Comparison of ENCODE assay signal across 20 mouse cellular contexts in the genomic region with DNA sequence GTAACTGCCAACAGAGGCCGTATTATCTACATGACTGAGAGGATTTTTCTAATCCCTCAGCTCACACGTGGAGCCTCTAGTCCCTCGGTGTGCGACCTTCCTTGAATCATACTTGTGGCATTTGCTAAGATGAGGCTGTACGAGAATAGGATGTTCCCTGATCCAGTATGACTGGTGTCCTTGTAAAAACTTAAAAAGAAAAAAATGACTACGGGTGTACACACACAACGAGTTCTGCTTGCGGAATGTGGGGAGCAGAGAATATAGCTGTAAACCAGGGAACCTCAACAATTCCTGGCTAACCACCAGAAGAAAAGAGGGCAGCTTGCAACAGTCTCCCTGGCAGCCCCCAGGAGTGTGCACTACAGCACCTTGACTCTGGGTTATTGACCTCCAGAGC.
DNase-seq lines count a peak whose midpoint lies in the region; ATAC-seq and TF ChIP-seq lines count a peak whose summit lies in the region.
"Had no signal": no experiment of that assay in that cellular context is flagged by ENCODE, and none has a peak within 500 bp of the region (broad histone marks: within the 10 kb centered on the region; RNA-seq: fewer than 3 reads in every experiment).

No protein-coding gene starts in this region.

- no peak for TF ChIP-seq CTCF in lung, embryonic 14.5 days (IDR thresholded peaks at IDR 0.05; ENCODE audit: low read depth)

- 51% methylated on average over 8 of the region's 8 CpGs for WGBS in heart, embryonic 16.5 days
- 53% methylated on average over 8 of the region's 8 CpGs for WGBS in lung, embryonic 14.5 days

- H3K27ac ChIP-seq in heart, embryonic 16.5 days (ENCODE audit: low read length): no peak overlapping the region
- no peak overlapping the region for H3K27ac ChIP-seq in lung, embryonic 14.5 days (ENCODE audit: low read depth)
- H3K27ac ChIP-seq: forebrain, embryonic 10.5 days; forebrain, embryonic 13.5 days; heart, embryonic 10.5 days; hindbrain, embryonic 14.5 days; hindbrain, postnatal 0 days had no signal

- 0 out of 2 replicates have a peak, but pooled peaks have one; percentile 14 for ATAC-seq in heart, embryonic 16.5 days (replicated peaks; ENCODE audit: extremely low read depth, insufficient read depth, low FRiP score)
- ATAC-seq in lung, embryonic 14.5 days (ENCODE audit: insufficient read depth): no peak
- ATAC-seq: activated CD4-positive, CD25-positive, alpha-beta regulatory T cell, adult 4 months; forebrain, embryonic 13.5 days; hindbrain, postnatal 0 days; inflammation-experienced regulatory T-cells, adult 6 months had no signal

- H3K4me2 ChIP-seq in heart, embryonic 16.5 days (ENCODE audit: low read depth, low read length): no peak overlapping the region
- no peak overlapping the region for H3K4me2 ChIP-seq in lung, embryonic 14.5 days
- H3K4me2 ChIP-seq: forebrain, embryonic 13.5 days; hindbrain, embryonic 14.5 days had no signal

- H3K27me3 ChIP-seq in heart, embryonic 16.5 days (ENCODE audit: control insufficient read depth, insufficient read depth, low read length): no peaks in the 10 kb centered on the region
- H3K27me3 ChIP-seq in lung, embryonic 14.5 days (ENCODE audit: insufficient read depth, low read length): no peaks in the 10 kb centered on the region

- no peaks in the 10 kb centered on the region for H3K36me3 ChIP-seq in heart, embryonic 16.5 days (ENCODE audit: control insufficient read depth, insufficient read depth)
- no peaks in the 10 kb centered on the region for H3K36me3 ChIP-seq in lung, embryonic 14.5 days (ENCODE audit: insufficient read depth)
- H3K36me3 ChIP-seq: forebrain, embryonic 10.5 days; heart, embryonic 10.5 days had no signal

- H3K4me3 ChIP-seq in heart, embryonic 16.5 days (ENCODE audit: low read length): no peak overlapping the region
- no peak overlapping the region for H3K4me3 ChIP-seq in lung, embryonic 14.5 days (ENCODE audit: low read depth, low read length)
- H3K4me3 ChIP-seq: forebrain, embryonic 10.5 days; forebrain, embryonic 13.5 days; heart, embryonic 10.5 days had no signal

- peaks cover 9% of the 10 kb centered on the region; the same call in 1 of the 2 replicates for H3K4me1 ChIP-seq in heart, embryonic 16.5 days (ENCODE audit: control insufficient read depth, insufficient read depth, low read length)
- H3K4me1 ChIP-seq in lung, embryonic 14.5 days (ENCODE audit: insufficient read depth): peaks cover 14% of the 10 kb centered on the region

- no peaks in the 10 kb centered on the region for H3K9me3 ChIP-seq in heart, embryonic 16.5 days (replicated peaks; ENCODE audit: control insufficient read depth, low read length)
- no peaks in the 10 kb centered on the region for H3K9me3 ChIP-seq in lung, embryonic 14.5 days (ENCODE audit: low read depth, low read length)
- H3K9me3 ChIP-seq: forebrain, embryonic 10.5 days; forebrain, embryonic 13.5 days; G1E; heart, embryonic 10.5 days had no signal

- DNase-seq in adrenal gland, adult (ENCODE audit: inconsistent age in 2 of 2, low spot score in 1 of 2): peak; percentile 68 to 71
- no peak for DNase-seq in adrenal gland, postnatal 25 days
- no peak for DNase-seq in heart, adult 8-10 months (ENCODE audit: low spot score)
- peak; percentile 64 for DNase-seq in lung, embryonic 14.5 days
- DNase-seq in lung, postnatal 25 days (ENCODE audit: low spot score): no peak
- peak; percentile 40 for DNase-seq in NIH3T3 (ENCODE audit: low read depth)
- DNase-seq in urinary bladder, adult 18-20 months (ENCODE audit: low spot score in 2 of 2): no peak
- DNase-seq: cerebellum, adult 9-10 months; gastrocnemius, postnatal 25 days; kidney, adult 11 months; kidney, adult 8-10 months had no signal

- H3K9ac ChIP-seq in heart, embryonic 16.5 days (ENCODE audit: low read length): no peak overlapping the region
- H3K9ac ChIP-seq in lung, embryonic 14.5 days: no peak overlapping the region
- H3K9ac ChIP-seq: forebrain, embryonic 13.5 days; hindbrain, embryonic 14.5 days had no signal

Comparison
In these comparisons a context has a peak if more than half of its experiments do, and no peak if none do; other contexts are left out.
1. DNase-seq: peak in adrenal gland, adult (2 of 2), lung, embryonic 14.5 days (single experiment) and NIH3T3 (single experiment); none in adrenal gland, postnatal 25 days (single experiment), heart, adult 8-10 months (single experiment), lung, postnatal 25 days (single experiment) and urinary bladder, adult 18-20 months (0 of 2).